Mouse (Mus musculus) lung, embryonic 15.5 days (tissue): Measurements from ENCODE around the gene Plekhj1. TPM values are rescaled to one million over a fixed set of nuclear protein-coding genes. Genes with fewer than 3 reads are reported as not detected.
A peak's percentile ranks its signal among the peaks of the same experiment; 100 is the strongest.

Experiments
- ATAC-seq: fragments of 200-750 bp; cut with Nextera tagmentation; 2 replicates; pipeline ENCODE4 v1.8.0; 2017; ENCODE audit warnings: moderate number of reproducible peaks, borderline replicate concordance; ENCODE audit not compliant: low FRiP score, low TSS enrichment; ENCODE audit errors: extremely low read depth
- H3K27ac ChIP-seq: fragments of 300-500 bp; sonication (generic); 2 replicates; pipeline ENCODE4 v1.5.1; 2015; ENCODE audit warnings: moderate library complexity, mild to moderate bottlenecking, inconsistent platforms
- H3K27me3 ChIP-seq: fragments of 300-500 bp; sonication (generic); 2 replicates; pipeline ENCODE4 v1.6.1; 2015; ENCODE audit warnings: inconsistent platforms
- H3K36me3 ChIP-seq: fragments of 300-500 bp; sonication (generic); 2 replicates; pipeline ENCODE4 v1.6.1; 2015; ENCODE audit warnings: inconsistent platforms
- H3K4me1 ChIP-seq: fragments of 300-500 bp; sonication (generic); 2 replicates; pipeline ENCODE4 v1.6.1; 2015; ENCODE audit warnings: inconsistent platforms
- H3K4me2 ChIP-seq: fragments of 300-500 bp; sonication (generic); 2 replicates; pipeline ENCODE4 v1.6.1; 2015; ENCODE audit warnings: inconsistent platforms, mild to moderate bottlenecking, moderate library complexity
- H3K4me3 ChIP-seq: fragments of 300-500 bp; sonication (generic); 2 replicates; pipeline ENCODE4 v1.5.1; 2015; ENCODE audit warnings: mild to moderate bottlenecking, inconsistent platforms
- H3K9ac ChIP-seq: fragments of 300-500 bp; sonication (generic); 2 replicates; pipeline ENCODE4 v1.6.1; 2015; ENCODE audit warnings: inconsistent platforms
- H3K9me3 ChIP-seq: fragments of 300-500 bp; sonication (generic); 2 replicates; pipeline ENCODE4 v1.6.1; 2016; ENCODE audit warnings: inconsistent platforms
- WGBS: fragments of 180-500 bp; shearing (Covaris S2); methylation state at CpG from one replicate; pipeline ENCODE4 v1.1.7; 2015; 5-methylcytosine and 5-hydroxymethylcytosine counted together
- microRNA counts: library from miRNA; unstranded; fragments of <30 nt; microRNA quantifications from one replicate; lab custom pipeline; 2016
- microRNA-seq: library from miRNA; unstranded; fragments of <30 nt; microRNA quantifications from one replicate; pipeline ENCODE4, GENCODE M21; 2016
- polyA plus RNA-seq: library from polyadenylated mRNA; unstranded; fragments of >200 nt; fragmentation: Nextera tagmentation; extraction: Ambion mirVana; gene quantifications from 2 replicates; pipeline ENCODE4 v1.2.1, GENCODE M21; 2015

Gene Plekhj1
- polyA plus RNA-seq, 1 experiment from 2014 or later = 118 TPM

DNA sequence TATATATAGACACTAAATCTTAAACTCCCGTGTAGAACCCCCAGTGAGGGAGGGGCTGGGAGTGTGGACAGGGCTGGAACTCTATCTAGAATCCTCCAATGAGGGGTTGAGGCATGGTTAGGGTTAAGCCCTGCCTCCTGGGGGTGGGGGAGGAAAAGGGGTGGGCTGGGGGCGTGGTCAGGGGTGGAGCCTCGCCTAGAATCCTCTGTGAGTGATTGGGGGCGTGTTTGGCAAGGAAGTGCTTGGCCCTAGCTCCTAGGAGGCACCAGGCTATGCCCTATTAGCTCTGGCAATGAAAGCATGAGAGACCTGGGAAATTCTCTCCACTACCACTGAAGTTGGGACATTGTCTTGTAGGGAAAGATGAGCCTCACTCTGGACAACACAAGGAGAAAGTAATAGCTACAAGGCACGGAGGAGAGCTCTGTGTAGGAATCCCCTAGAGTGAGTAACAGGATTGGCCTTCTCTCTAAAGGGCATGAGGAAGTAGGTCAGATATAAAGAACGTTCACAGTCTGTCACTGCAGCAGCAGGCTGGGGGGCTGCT, 46.3 kb downstream of the Plekhj1 start:
- peaks cover 37% of the 10 kb centered on the region for H3K4me1 ChIP-seq
- H3K27ac ChIP-seq = peak overlapping the region; percentile 93
- H3K4me2 ChIP-seq = peak overlapping the region; percentile 61
- H3K9me3 ChIP-seq = no peaks in the 10 kb centered on the region
- peak; percentile 58 for ATAC-seq
- no peaks in the 10 kb centered on the region for H3K27me3 ChIP-seq
- H3K4me3 ChIP-seq = peak overlapping the region; percentile 25
- WGBS = 5% methylated on average over 6 of the region's 6 CpGs
- H3K36me3 ChIP-seq = no peaks in the 10 kb centered on the region
- H3K9ac ChIP-seq = peak overlapping the region; percentile 19; the same call in 1 of the 2 replicates

GRCm38 (mm10) chr10:80751188-80751832, 47.1 kb downstream of the Plekhj1 start:
- H3K4me3 ChIP-seq = peak overlapping the region; percentile 25
- WGBS = 4% methylated on average over 16 of the region's 16 CpGs
- H3K9ac ChIP-seq = peak overlapping the region; percentile 32
- peak; percentile 21; the same call in 1 of the 2 replicates for ATAC-seq
- peak overlapping the region; percentile 61 for H3K4me2 ChIP-seq
- peaks cover 28% of the 10 kb centered on the region for H3K4me1 ChIP-seq
- no peaks in the 10 kb centered on the region for H3K27me3 ChIP-seq
- H3K27ac ChIP-seq = peak overlapping the region; percentile 93
- no peaks in the 10 kb centered on the region for H3K9me3 ChIP-seq
- no peaks in the 10 kb centered on the region for H3K36me3 ChIP-seq

GRCm38 (mm10) chr10:80748609-80749008, 49.8 kb downstream of the Plekhj1 start:
- Histone ChIP-seq H3K4me3 (no peak overlapping the region), H3K4me2 (no peak overlapping the region), H3K27ac (no peak overlapping the region), H3K9ac (no peak overlapping the region), H3K36me3 (no peaks in the 10 kb centered on the region), H3K4me1 (peaks cover 23% of the 10 kb centered on the region), H3K9me3 (no peaks in the 10 kb centered on the region), H3K27me3 (no peaks in the 10 kb centered on the region)
- WGBS = 3% methylated on average over 6 of the region's 6 CpGs
- no peak for ATAC-seq

DNA sequence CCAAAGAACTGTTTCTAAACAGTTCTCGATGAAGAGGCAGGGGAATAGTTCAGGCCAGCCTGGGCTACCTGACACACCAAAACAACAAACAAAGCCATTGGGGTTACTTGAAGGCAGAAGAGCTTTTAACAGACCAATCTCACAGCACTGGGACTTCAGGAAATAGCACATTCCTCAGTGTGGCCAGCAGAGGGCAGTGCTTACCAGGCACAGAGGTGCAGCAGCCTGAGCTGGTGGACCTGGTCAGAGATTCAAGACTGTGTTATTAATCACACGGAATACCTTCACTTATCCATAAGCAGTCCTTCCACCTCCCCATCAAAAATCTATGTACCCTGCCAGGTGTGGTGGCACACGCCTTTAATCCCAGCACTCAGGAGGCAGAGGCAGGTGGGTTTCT, 51.0 kb downstream of the Plekhj1 start:
- Histone ChIP-seq H3K27me3 (no peaks in the 10 kb centered on the region), H3K4me1 (peaks cover 25% of the 10 kb centered on the region), H3K4me3 (no peak overlapping the region), H3K9ac (no peak overlapping the region), H3K4me2 (no peak overlapping the region), H3K9me3 (no peaks in the 10 kb centered on the region), H3K27ac (no peak overlapping the region), H3K36me3 (no peaks in the 10 kb centered on the region)
- ATAC-seq = no peak
- 8% methylated on average over 3 of the region's 3 CpGs for WGBS

MicroRNAs within 50 kb of the gene (microRNA counts, 519-probe panel; counts per million panel counts)
- 19.7 counts per million for microRNA mmu-miR-1982 (lab: Ali Mortazavi, UCI)

Small RNA genes lying within 50 kb of the gene (microRNA-seq; reads per million reads assigned to microRNA genes)
- gene Mir1982 = 1.7 reads per million

Other genes starting within 250 kb of the Plekhj1 start
- gene Rexo1, start 237.1 kb downstream of the Plekhj1 start, polyA plus RNA-seq = 25.0 and 25.8 TPM in 2 replicates
- 10.1 and 10.2 TPM in 2 replicates for gene Klf16, start 221.3 kb downstream of the Plekhj1 start, polyA plus RNA-seq
- gene Abhd17a, start 208.3 kb downstream of the Plekhj1 start, polyA plus RNA-seq = 122 and 133 TPM in 2 replicates
- gene Scamp4, start 195.8 kb downstream of the Plekhj1 start, polyA plus RNA-seq = 79.0 and 84.8 TPM in 2 replicates
- 9.1 TPM in 2 replicates for gene Adat3, start 195.7 kb downstream of the Plekhj1 start, polyA plus RNA-seq
- 3.2 and 5.1 TPM in 2 replicates for gene Gm49322, start 192.6 kb downstream of the Plekhj1 start, polyA plus RNA-seq
- 142 and 152 TPM in 2 replicates for gene Csnk1g2, start 175.8 kb downstream of the Plekhj1 start, polyA plus RNA-seq
- gene Btbd2, start 141.6 kb downstream of the Plekhj1 start, polyA plus RNA-seq = 83.0 and 85.2 TPM in 2 replicates
- 99.8 and 104 TPM in 2 replicates for gene Mknk2, start 120.5 kb downstream of the Plekhj1 start, polyA plus RNA-seq
- 44.5 and 44.7 TPM in 2 replicates for gene Mob3a, start 96.6 kb downstream of the Plekhj1 start, polyA plus RNA-seq
- gene Izumo4, start 96.4 kb downstream of the Plekhj1 start, polyA plus RNA-seq = 19.8 and 23.0 TPM in 2 replicates
- gene Ap3d1, start 56.4 kb downstream of the Plekhj1 start, polyA plus RNA-seq = 68.2 and 72.4 TPM in 2 replicates
- gene Dot1l, start 43.4 kb downstream of the Plekhj1 start, polyA plus RNA-seq = 15.5 and 18.3 TPM in 2 replicates
- 60.1 and 64.7 TPM in 2 replicates for gene Sf3a2, start 428 bp downstream of the Plekhj1 start, polyA plus RNA-seq
- 0.09 and 0.13 TPM in 2 replicates for gene Amh, start 6.6 kb upstream of the Plekhj1 start, polyA plus RNA-seq
- 0.74 and 1.5 TPM in 2 replicates for gene Jsrp1, start 14.9 kb upstream of the Plekhj1 start, polyA plus RNA-seq
- gene Oaz1, start 28.0 kb upstream of the Plekhj1 start, polyA plus RNA-seq = 1,965 and 1,985 TPM in 2 replicates
- gene Lingo3, start 45.4 kb upstream of the Plekhj1 start, polyA plus RNA-seq = 0.05 and 0.31 TPM in 2 replicates
- 254 and 281 TPM in 2 replicates for gene Lsm7, start 56.6 kb upstream of the Plekhj1 start, polyA plus RNA-seq
- gene Sppl2b, start 56.6 kb upstream of the Plekhj1 start, polyA plus RNA-seq = 39.1 and 40.8 TPM in 2 replicates
- not detected in 2 replicates for gene Tmprss9, start 73.2 kb upstream of the Plekhj1 start, polyA plus RNA-seq
- gene Timm13, start 102.3 kb upstream of the Plekhj1 start, polyA plus RNA-seq = 305 and 307 TPM in 2 replicates
- 55.8 and 60.4 TPM in 2 replicates for gene Lmnb2, start 119.6 kb upstream of the Plekhj1 start, polyA plus RNA-seq
- gene Gadd45b, start 131.4 kb upstream of the Plekhj1 start, polyA plus RNA-seq = 42.7 and 42.9 TPM in 2 replicates
- gene Gng7, start 216.3 kb upstream of the Plekhj1 start, polyA plus RNA-seq = 5.3 and 6.6 TPM in 2 replicates
- gene Diras1, start 227.0 kb upstream of the Plekhj1 start, polyA plus RNA-seq = 0.11 and 0.30 TPM in 2 replicates
- 17.2 and 20.5 TPM in 2 replicates for gene Slc39a3, start 238.8 kb upstream of the Plekhj1 start, polyA plus RNA-seq